Mouse (Mus musculus) right cerebral cortex, postnatal 4 days (tissue): Measurements from ENCODE around the gene Armc6.
"Not testable (repeated sequence)": the region's sequence is repeated elsewhere in the genome, so short reads cannot be mapped to it uniquely, and the experiment has no call there.

ENCODE experiments used
- DNase-seq: peaks from one replicate; pipeline ENCODE4 v3.0.0-alpha.2; 2022

The Armc6 gene

GRCm38 (mm10) chr8:70227997-70228396 lies 6.3 kb downstream of the Armc6 start:
- DNase-seq, result no peak

GRCm38 (mm10) chr8:70223341-70223740 lies 10.9 kb downstream of the Armc6 start:
- DNase-seq, result peak; percentile 40

DNA sequence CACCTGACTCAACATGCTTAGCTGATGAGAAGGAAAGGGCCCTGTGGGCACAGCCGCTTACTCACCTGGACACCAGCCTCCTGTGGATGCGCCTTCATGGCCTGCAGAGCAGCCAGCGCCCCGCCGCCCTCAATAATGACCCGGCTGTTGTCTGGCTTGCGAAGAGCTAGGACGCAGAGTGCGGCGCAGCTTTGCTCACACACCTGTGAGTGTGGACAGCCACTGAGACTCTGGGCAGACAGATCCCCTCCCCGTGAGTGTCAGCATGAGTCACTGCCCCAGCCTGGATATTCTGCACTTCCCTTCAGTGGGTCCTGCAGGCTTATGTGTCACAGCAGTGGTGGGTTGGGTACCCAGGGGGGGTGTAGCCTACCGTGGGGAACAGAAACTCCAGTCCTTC lies 12.2 kb downstream of the Armc6 start:
- DNase-seq, result no peak

GRCm38 (mm10) chr8:70220911-70221310 lies 13.4 kb downstream of the Armc6 start:
- no peak for DNase-seq

DNA sequence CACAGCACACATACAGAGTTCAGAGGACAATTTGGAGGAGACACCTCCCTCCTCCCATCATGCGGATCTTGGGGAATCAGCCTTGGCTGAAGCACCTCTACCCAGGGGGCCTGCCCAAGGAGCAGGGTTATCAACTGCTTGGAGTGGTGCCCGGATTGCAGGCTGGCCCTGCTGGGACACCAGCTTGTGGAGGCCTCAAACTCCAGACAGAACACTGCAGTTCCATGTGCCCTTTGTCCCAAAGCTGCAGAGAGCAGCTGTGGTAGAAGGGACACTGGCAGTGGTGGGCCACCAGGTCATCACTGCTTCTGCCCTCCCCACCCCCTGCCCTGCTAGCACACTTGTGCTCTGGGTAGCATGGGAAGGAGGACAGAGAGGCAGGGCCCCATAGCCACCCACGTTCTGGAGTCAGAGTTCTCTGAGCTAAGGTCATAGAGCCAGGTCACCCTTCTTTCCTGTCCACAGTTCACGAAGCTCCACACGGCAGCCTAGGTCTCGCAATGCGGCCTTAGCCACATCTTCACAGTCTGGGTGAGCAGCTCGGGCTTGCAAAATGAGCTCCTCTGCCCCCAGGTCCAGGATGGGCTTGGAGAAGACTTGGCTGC lies 13.9 kb downstream of the Armc6 start:
- no peak for DNase-seq

- no peak for DNase-seq
These were observed 15.1 kb downstream of the Armc6 start for GRCm38 (mm10) chr8:70219107-70219684.

GRCm38 (mm10) chr8:70217441-70217840 lies 16.8 kb downstream of the Armc6 start:
- no peak for DNase-seq

DNA sequence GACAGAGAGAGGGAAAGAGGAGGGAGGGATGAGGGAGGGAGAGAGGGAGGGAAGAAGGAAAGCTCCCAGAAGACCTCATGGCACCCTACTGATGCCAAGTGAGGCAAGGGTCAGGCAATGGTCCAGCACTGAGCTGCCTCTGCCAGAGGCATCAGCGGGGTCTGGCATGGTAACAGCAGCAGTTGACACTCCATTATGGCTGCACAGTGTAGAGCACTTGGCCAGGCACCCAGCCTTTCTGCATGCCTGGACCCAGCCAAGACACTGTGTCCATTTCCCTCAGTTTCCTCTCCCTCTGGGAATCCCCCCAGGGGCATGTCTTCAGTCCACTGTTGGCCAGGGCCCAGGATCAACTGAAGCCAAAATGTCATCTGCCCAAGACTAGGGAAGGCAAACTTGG lies 17.7 kb downstream of the Armc6 start:
- peak; percentile 67 for DNase-seq

- not testable (repeated sequence) for DNase-seq
These were observed 18.1 kb downstream of the Armc6 start for GRCm38 (mm10) chr8:70216161-70216560.

DNA sequence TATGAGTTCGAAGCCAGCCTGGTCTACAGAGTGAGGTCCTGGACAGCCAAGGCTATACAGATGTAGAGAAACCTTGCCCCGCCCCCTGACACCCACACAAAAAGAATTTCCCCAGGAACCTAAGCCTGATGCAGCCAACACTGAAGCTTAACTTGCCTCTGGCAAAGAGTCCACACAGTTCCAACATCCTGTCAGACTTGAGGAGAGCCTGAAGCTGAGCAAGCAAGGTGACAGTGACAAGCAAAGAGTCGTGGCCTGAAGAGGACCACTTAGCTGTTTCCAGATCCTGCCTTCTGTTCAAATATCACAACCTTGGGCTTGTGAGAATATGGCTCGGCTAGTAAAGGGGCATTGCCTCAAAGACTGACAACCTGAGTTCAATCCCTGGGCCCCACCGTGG lies 19.2 kb downstream of the Armc6 start:
- DNase-seq, result no peak

DNA sequence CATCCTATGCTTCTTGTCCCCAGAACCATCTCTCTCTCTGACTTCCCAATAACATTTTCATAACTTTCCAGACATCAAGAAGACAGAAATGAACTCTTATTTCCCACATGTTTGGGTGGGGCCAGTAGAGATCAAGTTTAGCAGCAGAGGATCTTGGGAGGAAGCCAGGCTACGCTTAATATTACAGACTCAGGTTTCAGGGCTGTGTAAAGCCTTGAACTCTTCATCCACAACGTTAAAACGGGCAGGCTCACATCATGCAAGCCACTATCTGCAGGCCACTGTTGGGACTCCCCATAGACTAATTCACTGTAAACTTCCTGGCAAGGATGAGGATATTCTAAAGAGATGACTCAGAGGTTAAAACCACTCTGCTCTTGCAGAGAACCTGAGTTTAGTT lies 19.9 kb downstream of the Armc6 start:
- DNase-seq, result no peak

- peak; percentile 94 for DNase-seq
These were observed 21.9 kb downstream of the Armc6 start, which contains the start of gene Slc25a42 for GRCm38 (mm10) chr8:70212112-70213055. Gene Slc25a42 (minus strand): TSS chr8:70212305.

- no peak for DNase-seq
These were observed 22.5 kb downstream of the Armc6 start for GRCm38 (mm10) chr8:70211726-70212111.

DNA sequence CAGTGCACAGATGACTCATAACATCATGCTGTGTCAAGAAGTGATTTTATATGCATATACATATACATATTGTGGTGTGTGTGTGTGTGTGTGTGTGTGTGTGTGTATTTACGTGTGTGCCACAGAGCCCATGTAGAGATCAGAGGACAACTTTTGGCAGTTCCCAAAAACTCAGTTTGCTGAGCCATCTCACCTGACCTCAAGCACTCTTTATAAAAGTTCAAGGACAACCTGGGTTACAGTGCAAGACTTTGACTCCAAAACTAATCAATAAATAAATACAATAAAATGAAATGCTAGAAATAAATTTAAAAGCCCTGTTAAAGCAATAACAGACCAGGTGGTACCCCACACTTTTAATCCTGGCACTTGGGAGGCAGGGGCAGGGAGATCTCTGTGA lies 23.0 kb downstream of the Armc6 start:
- no peak for DNase-seq

- no peak for DNase-seq
These were observed 23.7 kb downstream of the Armc6 start for GRCm38 (mm10) chr8:70210538-70210937.

GRCm38 (mm10) chr8:70208130-70208529 lies 26.1 kb downstream of the Armc6 start:
- DNase-seq, result no peak

DNA sequence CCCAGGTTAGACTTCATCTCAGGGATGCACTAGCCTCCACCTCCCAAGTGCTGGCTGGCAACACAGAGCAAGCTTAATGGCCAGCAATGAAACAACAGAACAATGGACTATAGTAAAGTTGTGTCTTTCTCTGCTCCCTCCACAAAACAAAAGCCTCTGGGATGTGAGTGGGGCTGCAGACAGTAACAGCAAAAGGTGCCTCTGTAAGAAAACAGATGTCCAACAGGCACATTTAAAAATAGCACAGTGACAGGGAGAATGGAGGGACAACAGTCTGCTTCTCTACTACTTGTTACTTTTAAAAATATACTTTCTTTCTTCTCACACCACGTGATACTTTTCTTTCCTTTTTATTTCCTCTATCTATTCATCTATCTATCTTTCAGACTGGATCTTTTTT lies 29.5 kb downstream of the Armc6 start:
- DNase-seq, result no peak

DNA sequence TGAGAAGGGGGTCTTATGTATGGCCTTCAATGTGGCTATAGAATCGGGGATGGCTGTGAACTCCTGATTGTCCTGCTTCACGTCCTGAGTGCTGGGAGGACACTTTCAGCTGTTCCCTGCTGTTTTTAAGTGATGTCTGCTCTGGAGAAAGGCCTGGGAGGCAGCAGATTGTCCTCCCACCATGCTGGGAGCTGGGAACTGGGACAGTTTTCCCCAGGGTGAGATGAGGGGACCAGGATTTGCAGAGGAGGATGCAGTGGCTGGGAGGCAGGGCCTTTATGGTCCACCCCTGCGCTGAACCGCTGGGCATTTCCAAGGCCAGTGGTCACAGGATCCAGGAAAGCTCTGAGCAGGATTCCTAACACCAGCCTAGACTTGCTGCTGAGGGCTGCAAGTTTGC lies 31.2 kb downstream of the Armc6 start:
- no peak for DNase-seq

DNA sequence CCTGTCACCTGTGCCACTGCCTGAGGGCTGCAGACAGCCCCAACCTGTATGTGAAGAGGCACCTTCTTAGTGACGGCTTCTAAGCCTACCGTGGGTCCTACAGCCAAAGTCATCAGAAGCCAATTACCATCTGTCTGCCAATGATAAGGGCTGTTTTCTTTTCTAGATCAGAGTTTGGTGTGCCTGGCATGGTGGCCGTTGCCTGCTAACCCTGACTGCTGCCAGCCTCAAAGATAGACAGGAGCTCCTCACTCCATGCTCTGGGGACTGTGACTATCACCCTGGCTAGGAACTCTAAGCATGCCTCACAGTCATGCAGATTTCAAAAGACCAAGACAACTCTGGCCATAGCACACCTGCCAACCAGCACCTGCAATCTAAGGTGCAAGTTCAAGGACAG lies 32.8 kb downstream of the Armc6 start:
- no peak for DNase-seq

- no peak for DNase-seq
These were observed 34.1 kb downstream of the Armc6 start for GRCm38 (mm10) chr8:70200098-70200681.

DNA sequence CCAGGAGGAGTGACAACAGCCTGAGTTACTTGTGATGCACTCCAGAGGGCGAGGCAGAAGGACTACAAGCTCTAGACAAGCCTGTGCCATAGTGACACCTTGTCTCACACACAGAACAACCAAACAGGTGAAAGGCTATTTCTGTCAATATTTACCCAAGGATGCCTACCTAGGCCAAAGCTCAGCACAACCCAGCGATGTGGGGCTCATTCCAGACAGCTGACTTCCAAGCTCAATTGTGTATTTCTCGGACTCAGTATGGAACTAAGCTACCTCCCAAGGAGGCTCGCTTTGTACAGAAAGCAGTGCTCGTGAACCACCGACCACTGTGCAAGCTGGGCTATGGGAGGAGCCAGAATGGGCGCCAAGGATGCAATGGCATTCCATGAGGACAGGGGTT lies 36.7 kb downstream of the Armc6 start:
- DNase-seq, result no peak

DNA sequence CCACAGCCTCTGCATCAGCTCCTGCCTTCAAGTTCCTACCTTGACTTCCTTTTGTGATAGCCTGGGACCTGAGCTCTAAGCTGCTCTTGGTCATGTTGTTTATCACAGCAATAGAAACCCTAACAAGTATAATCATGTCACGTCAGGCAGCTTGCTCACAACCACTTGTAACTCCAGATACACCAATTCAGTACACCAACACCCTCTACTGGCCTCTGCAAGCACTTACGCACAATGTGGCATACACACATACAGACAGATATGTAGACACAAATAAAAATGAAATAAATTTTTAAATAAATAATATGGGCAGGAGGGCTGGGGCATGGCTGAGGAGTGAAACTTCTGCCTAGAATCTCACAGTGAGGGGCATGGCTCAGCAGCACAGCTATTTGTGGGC lies 38.5 kb downstream of the Armc6 start:
- DNase-seq, result no peak

GRCm38 (mm10) chr8:70194191-70194590 lies 40.1 kb downstream of the Armc6 start:
- no peak for DNase-seq

GRCm38 (mm10) chr8:70193238-70193637 lies 41.0 kb downstream of the Armc6 start:
- no peak for DNase-seq
